ENCODE assay signal across 21 mouse cellular contexts in the genomic region with DNA sequence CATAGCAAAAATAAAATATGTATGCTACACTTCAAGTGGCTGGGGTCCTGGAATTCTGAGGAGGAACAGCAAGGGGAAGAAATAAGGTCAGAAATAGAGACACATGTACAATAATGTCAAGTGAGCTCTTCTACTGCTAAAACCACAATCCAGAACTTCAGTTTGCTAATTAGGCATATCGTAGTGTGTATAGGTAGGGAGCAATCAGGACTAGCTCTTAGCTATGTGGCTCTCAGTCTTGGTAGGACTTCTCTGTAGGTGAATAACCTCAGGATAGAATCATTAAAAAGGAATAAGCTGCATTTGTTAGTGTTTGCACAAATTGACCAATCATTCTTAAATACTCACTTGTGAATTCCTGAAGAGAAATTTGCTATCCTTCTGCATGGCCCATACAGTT. TPM values are rescaled to one million over a fixed set of nuclear protein-coding genes. Genes with fewer than 3 reads are reported as not detected.
ATAC-seq lines count a peak whose summit lies in the region.
"Not testable (repeated sequence)": the region's sequence is repeated elsewhere in the genome, so short reads cannot be mapped to it uniquely, and the experiment has no call there.
"Had no signal": no experiment of that assay in that cellular context is flagged by ENCODE, and none has a peak within 500 bp of the region (broad histone marks: within the 10 kb centered on the region; RNA-seq: fewer than 3 reads in every experiment).

No protein-coding gene starts in this region.

- not testable (repeated sequence) for H3K4me1 ChIP-seq in hindbrain, embryonic 15.5 days (replicated peaks); limb, embryonic 13.5 days; neural tube, embryonic 15.5 days

- not testable (repeated sequence) for H3K27me3 ChIP-seq in hindbrain, embryonic 15.5 days; limb, embryonic 13.5 days; neural tube, embryonic 15.5 days (replicated peaks)

- H3K9me3 ChIP-seq in hindbrain, embryonic 15.5 days; limb, embryonic 13.5 days; neural tube, embryonic 15.5 days (replicated peaks): not testable (repeated sequence)

- not testable (repeated sequence) for H3K36me3 ChIP-seq in hindbrain, embryonic 15.5 days; limb, embryonic 13.5 days; neural tube, embryonic 15.5 days

- H3K4me3 ChIP-seq in hindbrain, embryonic 15.5 days; limb, embryonic 13.5 days; neural tube, embryonic 15.5 days (replicated peaks): not testable (repeated sequence)

- ATAC-seq in frontal cortex, adult (ENCODE audit: low TSS enrichment), result peak; percentile 64; the same call in 1 of the 2 replicates
- ATAC-seq in hindbrain, embryonic 15.5 days (ENCODE audit: low FRiP score, low read depth), result 0 out of 2 replicates have a peak, but pooled peaks have one; percentile 23
- peak; percentile 29; the same call in 1 of the 2 replicates for ATAC-seq in limb, embryonic 13.5 days (ENCODE audit: low FRiP score, low read depth)
- peak; percentile 53; the same call in 1 of the 2 replicates for ATAC-seq in megakaryocyte-erythroid progenitor cell, adult 5-6 weeks (replicated peaks; ENCODE audit: low FRiP score, low TSS enrichment, poor library complexity, severe bottlenecking)
- peak; percentile 35; the same call in 1 of the 2 replicates for ATAC-seq in neural tube, embryonic 15.5 days (ENCODE audit: low FRiP score)

- H3K4me2 ChIP-seq in hindbrain, embryonic 15.5 days; limb, embryonic 13.5 days (replicated peaks); neural tube, embryonic 15.5 days: not testable (repeated sequence)

- not testable (repeated sequence) for H3K9ac ChIP-seq in hindbrain, embryonic 15.5 days; limb, embryonic 13.5 days; neural tube, embryonic 15.5 days (replicated peaks)

- not testable (repeated sequence) for H3K27ac ChIP-seq in hindbrain, embryonic 15.5 days (replicated peaks); limb, embryonic 13.5 days; neural tube, embryonic 15.5 days (replicated peaks)

- no CpG with 5 or more reads among the region's 1 CpGs for WGBS in hindbrain, embryonic 15.5 days
- no CpG with 5 or more reads among the region's 1 CpGs for WGBS in limb, embryonic 13.5 days
- no CpG with 5 or more reads among the region's 1 CpGs for WGBS in neural tube, embryonic 15.5 days

RNA-seq across cellular contexts. Expression of a gene that starts 11.2 kb away (rescaled TPM):
- polyA plus RNA-seq in hindbrain, embryonic 15.5 days (2015; fragmentation: Nextera tagmentation; extraction: Ambion mirVana), result not detected in 2 replicates
- polyA plus RNA-seq in limb, embryonic 13.5 days (2015; fragmentation: Nextera tagmentation; extraction: Ambion mirVana), result 0.34 TPM in 1 of 2 replicates, not detected in the other
- not detected in 2 replicates for total RNA-seq in megakaryocyte-erythroid progenitor cell, adult 5-6 weeks (2014; fragmentation: Nextera tagmentation)
- not detected in 2 replicates for total RNA-seq in megakaryocyte-erythroid progenitor cell, adult 5-6 weeks (2017)
- 5.6 TPM in 1 of 2 replicates, not detected in the other for polyA plus RNA-seq in neural tube, embryonic 15.5 days (2015; fragmentation: Nextera tagmentation; extraction: Ambion mirVana)
- total RNA-seq: adrenal gland, adult 18-20 months; adrenal gland, adult 8-10 months; adrenal gland, postnatal 14 days; adrenal gland, postnatal 36 days; ES-E14; forebrain, postnatal 0 days; MEL had no signal
- polyA plus RNA-seq: activated CD4-positive, CD25-positive, alpha-beta regulatory T cell, adult 4 months; cerebellum, adult 2 months; cortical plate, adult 2 months; embryonic facial prominence, embryonic 10.5 days; embryonic facial prominence, embryonic 12.5 days; embryonic facial prominence, embryonic 14.5 days; forebrain, embryonic 11.5 days; forebrain, embryonic 13.5 days; forebrain, embryonic 15.5 days; forebrain, postnatal 0 days had no signal

RNA-seq across cellular contexts. Expression of a gene that starts 42.4 kb away (rescaled TPM):
- 0.63 TPM in 1 of 2 replicates, not detected in the other for polyA plus RNA-seq in hindbrain, embryonic 15.5 days (2015; fragmentation: Nextera tagmentation; extraction: Ambion mirVana)
- not detected in 2 replicates for polyA plus RNA-seq in limb, embryonic 13.5 days (2015; fragmentation: Nextera tagmentation; extraction: Ambion mirVana)
- not detected in 2 replicates for total RNA-seq in megakaryocyte-erythroid progenitor cell, adult 5-6 weeks (2014; fragmentation: Nextera tagmentation)
- total RNA-seq in megakaryocyte-erythroid progenitor cell, adult 5-6 weeks (2017), result not detected in 2 replicates
- polyA plus RNA-seq in neural tube, embryonic 15.5 days (2015; fragmentation: Nextera tagmentation; extraction: Ambion mirVana), result 0.20 TPM in 1 of 2 replicates, not detected in the other
- total RNA-seq: adrenal gland, adult 18-20 months; adrenal gland, adult 8-10 months; adrenal gland, postnatal 14 days; adrenal gland, postnatal 36 days; ES-E14; forebrain, postnatal 0 days; MEL had no signal
- polyA plus RNA-seq: activated CD4-positive, CD25-positive, alpha-beta regulatory T cell, adult 4 months; cerebellum, adult 2 months; cortical plate, adult 2 months; embryonic facial prominence, embryonic 10.5 days; embryonic facial prominence, embryonic 12.5 days; embryonic facial prominence, embryonic 14.5 days; forebrain, embryonic 11.5 days; forebrain, embryonic 13.5 days; forebrain, embryonic 15.5 days; forebrain, postnatal 0 days had no signal

RNA-seq across cellular contexts. Expression of a gene that starts 58.3 kb away (rescaled TPM):
- 0.29 TPM in 1 of 2 replicates, not detected in the other for polyA plus RNA-seq in hindbrain, embryonic 15.5 days (2015; fragmentation: Nextera tagmentation; extraction: Ambion mirVana)
- 4.4 and 5.1 TPM in 2 replicates for polyA plus RNA-seq in limb, embryonic 13.5 days (2015; fragmentation: Nextera tagmentation; extraction: Ambion mirVana)
- total RNA-seq in megakaryocyte-erythroid progenitor cell, adult 5-6 weeks (2014; fragmentation: Nextera tagmentation), result not detected in 2 replicates
- not detected in 2 replicates for total RNA-seq in megakaryocyte-erythroid progenitor cell, adult 5-6 weeks (2017)
- 66.4 TPM in 1 of 2 replicates, not detected in the other for polyA plus RNA-seq in neural tube, embryonic 15.5 days (2015; fragmentation: Nextera tagmentation; extraction: Ambion mirVana)
- total RNA-seq: adrenal gland, adult 18-20 months; adrenal gland, adult 8-10 months; adrenal gland, postnatal 14 days; adrenal gland, postnatal 36 days; forebrain, postnatal 0 days had no signal
- polyA plus RNA-seq: activated CD4-positive, CD25-positive, alpha-beta regulatory T cell, adult 4 months; embryonic facial prominence, embryonic 10.5 days; embryonic facial prominence, embryonic 12.5 days; forebrain, embryonic 11.5 days; forebrain, embryonic 13.5 days; forebrain, embryonic 15.5 days; forebrain, postnatal 0 days had no signal

RNA-seq across cellular contexts. Expression of a gene that starts 58.4 kb away (rescaled TPM):
- not detected in 2 replicates for polyA plus RNA-seq in hindbrain, embryonic 15.5 days (2015; fragmentation: Nextera tagmentation; extraction: Ambion mirVana)
- polyA plus RNA-seq in limb, embryonic 13.5 days (2015; fragmentation: Nextera tagmentation; extraction: Ambion mirVana), result 0.14 and 0.15 TPM in 2 replicates
- total RNA-seq in megakaryocyte-erythroid progenitor cell, adult 5-6 weeks (2014; fragmentation: Nextera tagmentation), result not detected in 2 replicates
- total RNA-seq in megakaryocyte-erythroid progenitor cell, adult 5-6 weeks (2017), result not detected in 2 replicates
- 0.80 TPM in 1 of 2 replicates, not detected in the other for polyA plus RNA-seq in neural tube, embryonic 15.5 days (2015; fragmentation: Nextera tagmentation; extraction: Ambion mirVana)
- total RNA-seq: adrenal gland, adult 18-20 months; adrenal gland, adult 8-10 months; adrenal gland, postnatal 14 days; adrenal gland, postnatal 36 days; ES-E14; forebrain, postnatal 0 days; MEL had no signal
- polyA plus RNA-seq: activated CD4-positive, CD25-positive, alpha-beta regulatory T cell, adult 4 months; cerebellum, adult 2 months; cortical plate, adult 2 months; embryonic facial prominence, embryonic 10.5 days; embryonic facial prominence, embryonic 12.5 days; embryonic facial prominence, embryonic 14.5 days; forebrain, embryonic 11.5 days; forebrain, embryonic 13.5 days; forebrain, embryonic 15.5 days; forebrain, postnatal 0 days had no signal
